Mouse (Mus musculus): Measurements from ENCODE around the gene Piwil4.
"Not testable (repeated sequence)": the region's sequence is repeated elsewhere in the genome, so short reads cannot be mapped to it uniquely, and the experiment has no call there.

Gene Piwil4

DNA sequence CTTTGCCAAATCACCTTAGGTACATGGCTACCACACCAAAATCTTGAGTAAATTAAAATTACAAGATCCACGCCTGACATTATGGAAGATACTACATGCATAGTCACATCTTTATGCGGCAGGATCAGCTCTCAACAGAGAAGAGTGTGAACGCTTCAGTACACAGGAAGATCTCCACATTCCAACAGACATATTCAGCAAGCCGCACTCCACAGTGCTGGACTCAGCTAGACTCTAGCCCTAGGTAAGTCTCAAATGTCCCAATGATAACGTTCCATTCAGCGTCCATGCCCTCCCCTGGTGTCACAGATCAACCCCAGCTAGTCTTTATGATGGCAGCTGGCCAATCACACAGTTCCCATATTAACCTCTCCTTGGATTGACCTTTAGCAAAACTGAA lies 14.5 kb downstream of the Piwil4 start:
- in situ Hi-C loops (cut with MboI, MseI): no loop called here

DNA sequence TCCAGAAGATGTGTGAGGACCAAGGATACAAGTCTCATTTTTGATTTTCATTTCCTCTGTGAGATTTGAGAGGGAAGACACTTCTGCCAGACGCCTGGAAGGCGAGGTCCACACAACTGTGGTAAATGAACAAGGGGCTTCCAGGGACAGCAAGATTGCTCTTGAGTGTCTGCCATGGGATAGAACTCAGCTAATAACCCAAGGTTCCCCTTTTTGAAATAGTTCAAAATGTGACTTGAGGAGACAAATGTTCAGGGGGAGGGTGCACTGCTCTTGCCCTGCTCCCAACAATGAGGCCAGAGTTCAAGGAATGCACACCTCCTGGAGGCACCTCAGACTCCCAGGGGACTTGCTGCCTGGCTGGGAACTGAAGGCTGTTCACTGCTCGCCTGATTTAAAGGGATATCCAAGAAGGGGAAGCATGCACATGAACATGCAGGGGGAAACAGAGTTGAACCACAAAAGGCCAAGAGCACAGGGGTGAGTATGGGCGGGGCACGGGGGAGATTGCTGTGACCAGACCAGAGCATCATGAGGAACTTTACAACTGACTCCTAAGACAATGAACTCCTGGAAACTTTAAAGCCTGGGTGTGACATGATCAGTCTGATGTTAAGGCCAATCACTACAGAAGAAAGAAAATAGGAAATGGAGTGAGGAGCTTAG lies 15.6 kb downstream of the Piwil4 start:
- in situ Hi-C loops (cut with MboI, MseI): no loop called here

DNA sequence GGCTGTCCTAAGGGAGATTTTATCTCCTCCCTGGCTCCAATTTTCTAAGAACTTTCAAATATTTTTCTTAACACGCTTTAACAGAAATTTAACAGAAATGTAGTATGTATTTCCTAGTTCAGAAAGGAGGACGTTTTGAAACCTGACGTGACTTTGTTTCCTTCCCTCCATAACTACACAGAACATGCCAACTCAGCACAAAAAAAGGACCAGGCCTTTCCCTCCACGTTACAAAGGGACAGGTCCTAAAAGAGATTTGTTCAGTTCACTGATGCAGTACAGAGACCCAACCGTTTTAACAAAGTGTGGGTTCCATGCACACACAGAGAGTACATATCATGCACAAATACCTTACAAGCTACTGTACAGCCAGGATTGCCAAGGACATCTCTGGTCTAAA lies 18.9 kb downstream of the Piwil4 start:
- in situ Hi-C loops (cut with MboI, MseI): no loop called here

DNA sequence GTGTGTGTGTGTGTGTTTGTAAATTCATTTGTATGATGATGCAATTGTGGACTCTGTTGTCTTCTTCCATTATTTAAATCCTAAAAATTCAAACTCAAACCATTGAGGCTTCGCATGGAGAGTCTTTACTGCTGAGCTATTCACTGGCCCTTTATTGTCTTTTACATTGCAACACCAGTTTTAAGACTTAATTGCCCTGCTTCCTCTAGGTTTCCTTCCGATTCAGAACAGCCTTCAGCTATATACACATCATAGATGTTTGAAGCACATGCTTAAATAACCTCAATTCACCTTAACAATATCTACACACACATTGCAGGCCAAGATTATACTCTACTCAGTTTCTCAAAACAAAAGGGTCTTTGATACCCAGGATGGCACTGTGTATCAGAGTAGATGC lies 20.1 kb downstream of the Piwil4 start:
- in situ Hi-C loops (cut with MboI, MseI): no loop called here

- in situ Hi-C loops (cut with MboI, MseI): no loop called here
Measured at GRCm38 (mm10) chr9:14718332-14718691, 22.2 kb downstream of the Piwil4 start.

DNA sequence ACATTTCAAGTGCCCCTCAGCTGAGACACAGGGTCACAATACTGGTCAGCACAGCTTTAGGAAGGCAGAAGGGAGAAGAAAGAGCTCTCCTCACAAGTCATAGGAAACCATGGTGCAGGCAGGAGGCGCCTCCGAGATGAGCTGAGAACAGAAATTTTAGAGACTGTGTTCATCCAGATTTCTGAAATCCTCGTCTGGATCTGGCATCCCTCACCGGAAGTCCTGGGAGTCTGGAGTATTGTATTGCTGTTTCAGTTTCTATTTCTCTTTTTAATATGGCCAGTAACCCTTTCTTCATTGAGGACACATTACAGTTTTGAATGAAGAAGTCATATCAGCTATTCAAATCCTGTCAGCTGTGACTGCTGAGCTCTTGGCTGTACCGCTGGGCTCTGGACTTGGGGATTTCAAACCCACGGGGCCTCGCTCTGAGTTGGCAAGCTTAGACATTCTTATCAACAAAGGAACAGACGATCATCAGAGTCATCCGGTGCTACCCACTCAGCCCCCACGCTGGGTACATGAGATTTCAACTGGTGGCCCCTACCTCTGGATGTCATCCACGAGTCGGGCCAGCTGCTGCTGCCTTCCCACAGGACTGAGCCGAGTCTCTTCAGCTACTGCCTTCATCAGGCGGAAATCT lies 22.7 kb downstream of the Piwil4 start:
- in situ Hi-C loops (cut with MboI, MseI): no loop called here

DNA sequence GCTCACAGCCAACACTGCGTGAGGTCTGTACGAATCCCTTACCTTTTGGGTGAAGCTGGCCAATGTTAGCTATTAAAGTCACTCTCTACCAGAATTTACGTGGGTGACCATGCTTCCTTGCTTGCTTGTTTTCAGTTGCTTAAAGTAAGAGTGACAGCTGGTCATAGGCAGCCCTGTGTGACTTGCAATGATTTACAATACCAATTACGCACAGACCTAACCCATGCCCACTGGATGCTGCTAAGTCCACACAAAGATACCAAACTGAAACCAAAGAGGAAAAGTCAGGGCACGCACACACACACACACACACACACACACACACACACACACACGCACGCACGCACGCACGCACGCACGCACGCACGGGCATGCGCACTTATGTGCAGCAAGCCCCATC lies 25.3 kb downstream of the Piwil4 start:
- in situ Hi-C loops (cut with MboI, MseI): no loop called here

- in situ Hi-C loops (cut with MboI, MseI): no loop called here
Measured at GRCm38 (mm10) chr9:14710910-14711309, 29.6 kb downstream of the Piwil4 start.

DNA sequence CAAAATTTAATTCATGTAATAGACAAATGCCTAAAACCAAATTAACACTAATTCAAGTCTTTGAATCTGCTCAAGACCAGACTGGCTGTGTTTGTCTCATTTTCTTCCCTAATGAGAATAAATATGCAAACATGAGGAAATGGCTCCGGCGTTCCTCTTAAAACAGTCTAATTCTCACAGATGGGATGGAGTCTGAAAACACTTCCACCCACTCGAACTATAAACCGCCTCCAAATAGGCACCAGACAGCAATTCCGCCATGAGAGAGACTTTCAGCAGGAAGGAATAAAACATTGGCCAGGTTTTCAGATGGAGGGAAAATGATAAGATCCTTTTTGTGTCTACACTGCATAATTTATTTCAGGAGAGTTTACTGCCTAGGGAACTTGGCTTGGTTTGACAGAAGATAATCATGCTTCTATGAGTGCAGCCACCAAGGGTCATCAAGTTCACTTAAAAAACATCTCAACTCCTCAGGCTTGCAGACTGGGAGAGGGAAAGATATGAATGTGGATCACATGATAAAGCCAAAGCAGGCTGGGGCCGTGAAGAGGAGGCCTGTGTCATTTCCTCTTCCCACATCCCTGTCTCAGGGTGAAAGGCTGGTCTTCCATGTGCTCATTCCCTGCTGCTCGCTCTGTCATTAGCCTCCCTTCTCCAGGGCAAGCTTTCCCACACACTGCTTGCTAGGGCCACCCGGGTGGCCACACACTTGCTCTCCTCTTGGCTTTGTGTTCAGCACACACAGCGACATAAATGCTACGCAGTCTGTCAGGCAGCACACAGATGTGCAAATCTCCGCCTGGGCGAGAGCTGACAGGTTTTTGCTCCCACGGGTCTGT lies 35.0 kb downstream of the Piwil4 start:
- in situ Hi-C loops (cut with MboI, MseI): no loop called here

- in situ Hi-C loops (cut with MboI, MseI): not testable (repeated sequence)
Measured at GRCm38 (mm10) chr9:14700795-14701194, 39.7 kb downstream of the Piwil4 start.

DNA sequence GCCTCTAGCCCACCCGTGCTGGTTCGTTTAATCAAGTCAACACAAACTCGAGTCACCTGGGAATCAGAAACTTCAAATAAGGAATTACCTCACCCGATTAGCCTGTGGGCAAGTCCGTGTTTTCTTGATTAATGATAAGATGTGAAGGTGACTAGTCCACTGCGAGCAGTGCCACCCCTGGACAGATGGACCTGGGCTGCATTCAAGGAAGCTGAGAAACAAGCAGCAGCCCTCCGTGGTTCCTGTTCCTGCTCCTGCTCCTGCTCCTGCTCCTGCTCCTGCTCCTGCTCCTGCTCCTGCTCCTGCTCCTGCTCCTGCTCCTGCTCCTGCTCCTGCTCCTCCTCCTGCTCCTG lies 41.3 kb downstream of the Piwil4 start:
- in situ Hi-C loops (cut with MboI, MseI): no loop called here

GRCm38 (mm10) chr9:14698582-14699287 lies 41.8 kb downstream of the Piwil4 start:
- in situ Hi-C loops (cut with MboI, MseI): no loop called here

DNA sequence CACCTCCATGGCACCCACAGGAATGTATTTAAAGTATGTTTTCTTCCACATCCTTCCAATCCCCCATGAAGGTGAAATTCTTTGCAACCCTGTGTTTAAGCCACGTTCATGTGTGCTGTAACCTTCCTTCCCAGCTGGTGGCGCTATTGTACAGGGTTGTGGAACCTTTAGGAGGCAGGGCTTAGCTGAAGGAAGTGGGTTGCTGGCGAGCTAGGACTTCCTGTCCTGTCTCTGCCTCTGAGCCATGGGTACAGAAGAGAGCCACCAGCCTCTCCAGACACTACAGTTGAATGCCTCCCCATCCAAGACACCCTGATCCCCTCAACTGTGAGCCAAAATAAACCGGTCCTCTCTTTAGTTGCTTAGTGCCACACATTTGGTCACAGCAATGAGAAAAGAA lies 42.6 kb downstream of the Piwil4 start:
- in situ Hi-C loops (cut with MboI, MseI): no loop called here

GRCm38 (mm10) chr9:14689376-14690108 lies 51.0 kb downstream of the Piwil4 start:
- in situ Hi-C loops (cut with MboI, MseI): no loop called here

DNA sequence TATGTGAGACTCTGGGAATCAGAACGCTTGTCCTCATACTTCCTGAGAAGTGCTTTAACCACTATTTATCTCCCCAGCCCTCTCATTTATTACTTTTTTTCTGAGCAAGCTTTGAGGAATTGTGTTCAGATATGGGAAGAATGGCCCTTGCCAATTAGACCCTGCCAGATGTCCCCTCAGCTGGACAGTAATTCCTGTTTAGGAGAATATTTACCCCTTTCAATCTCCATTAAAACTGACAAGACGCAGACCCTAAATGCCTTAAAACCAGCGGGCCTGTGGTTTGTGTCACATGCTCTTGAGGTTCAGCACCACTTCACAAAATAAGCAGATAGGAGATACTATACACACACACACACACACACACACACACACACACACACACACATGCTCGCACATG lies 56.2 kb downstream of the Piwil4 start:
- in situ Hi-C loops (cut with MboI, MseI): no loop called here

DNA sequence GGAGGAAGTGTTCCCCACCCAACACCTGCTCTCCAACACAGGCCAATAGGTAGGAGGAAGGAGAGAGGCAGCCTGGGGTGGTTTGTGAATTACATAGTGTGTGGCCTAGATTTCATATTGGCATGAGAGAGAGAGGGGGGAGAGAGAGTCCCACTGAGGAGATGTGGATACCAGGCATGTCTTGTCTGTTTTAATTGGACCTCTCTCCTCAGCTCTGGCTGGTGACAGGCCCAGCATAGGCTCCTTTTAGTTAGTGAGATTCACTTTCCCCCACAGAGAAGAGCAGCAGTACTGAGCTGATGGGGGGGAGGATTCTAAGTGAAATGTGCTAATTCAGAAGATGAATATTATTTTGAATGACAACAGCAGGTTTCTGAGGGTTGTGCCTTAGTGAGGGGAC lies 57.8 kb downstream of the Piwil4 start:
- in situ Hi-C loops (cut with MboI, MseI): no loop called here

DNA sequence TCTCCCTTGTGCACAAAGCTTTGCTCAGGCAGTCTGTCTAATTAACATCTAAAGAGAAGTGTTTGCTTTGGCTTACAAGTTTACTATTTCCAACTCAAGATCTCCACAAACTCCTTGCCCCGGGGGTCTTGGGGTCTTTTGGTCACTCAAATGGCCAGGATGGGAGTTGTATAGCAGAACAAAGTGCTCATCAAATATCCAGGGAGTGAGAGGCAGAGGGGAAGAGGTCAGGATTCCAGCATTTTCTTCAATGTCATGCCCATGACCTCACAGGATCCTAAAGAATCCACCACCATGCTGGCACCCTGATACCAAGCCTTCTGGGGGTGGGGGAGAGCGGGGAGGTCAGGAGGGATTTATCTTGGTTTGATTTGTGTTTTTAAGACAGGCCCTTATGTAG lies 59.9 kb downstream of the Piwil4 start:
- in situ Hi-C loops (cut with MboI, MseI): no loop called here

DNA sequence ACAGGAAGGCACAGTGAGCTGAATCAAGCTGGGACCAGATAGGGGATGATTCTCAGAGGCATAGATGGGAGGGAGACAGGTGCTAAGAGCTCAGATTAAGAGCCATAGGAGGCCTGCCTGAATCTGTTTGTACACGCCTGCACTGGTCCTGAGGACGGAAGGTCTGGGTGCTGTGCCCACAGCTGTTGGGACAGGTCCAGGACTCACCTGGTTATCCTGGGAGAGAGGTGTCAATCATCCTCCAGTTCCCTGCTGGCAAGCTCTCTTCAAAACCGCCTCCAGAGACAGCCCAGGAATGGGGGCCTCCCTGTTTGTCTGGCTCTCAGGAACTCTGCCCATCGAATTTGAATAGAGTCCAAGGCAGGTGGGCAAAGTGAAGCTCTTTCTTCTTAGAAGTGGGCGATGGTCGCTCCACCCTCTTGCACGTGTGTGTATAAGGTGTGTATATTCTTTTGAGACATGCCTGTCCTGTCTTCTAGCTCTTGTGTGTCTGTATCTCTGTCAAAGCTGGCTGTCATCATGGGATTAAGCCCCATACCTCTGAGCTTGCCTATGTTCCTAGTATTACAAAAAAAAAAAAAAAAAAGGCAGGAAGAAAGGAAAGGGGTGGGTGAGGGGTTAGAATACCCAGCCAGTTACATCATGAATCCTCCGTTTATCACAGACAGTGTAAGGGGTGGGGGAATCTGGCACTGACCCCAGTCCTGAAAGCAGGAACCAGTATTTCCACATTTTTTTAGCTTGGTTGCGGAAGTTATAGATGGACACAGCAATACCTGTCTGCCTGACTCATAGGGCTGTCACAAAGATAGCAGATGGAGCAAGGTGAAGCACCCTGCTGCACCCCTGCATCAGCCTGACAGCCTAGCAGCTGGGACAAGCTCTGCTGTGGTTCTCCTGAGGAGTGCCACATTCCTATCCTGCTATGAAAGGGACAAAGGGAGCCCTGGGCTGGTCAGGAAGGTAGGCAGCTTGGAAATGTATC lies 64.5 kb downstream of the Piwil4 start:
- in situ Hi-C loops (cut with MboI, MseI): no loop called here

GRCm38 (mm10) chr9:14674506-14674905 lies 66.0 kb downstream of the Piwil4 start:
- in situ Hi-C loops (cut with MboI, MseI): no loop called here

DNA sequence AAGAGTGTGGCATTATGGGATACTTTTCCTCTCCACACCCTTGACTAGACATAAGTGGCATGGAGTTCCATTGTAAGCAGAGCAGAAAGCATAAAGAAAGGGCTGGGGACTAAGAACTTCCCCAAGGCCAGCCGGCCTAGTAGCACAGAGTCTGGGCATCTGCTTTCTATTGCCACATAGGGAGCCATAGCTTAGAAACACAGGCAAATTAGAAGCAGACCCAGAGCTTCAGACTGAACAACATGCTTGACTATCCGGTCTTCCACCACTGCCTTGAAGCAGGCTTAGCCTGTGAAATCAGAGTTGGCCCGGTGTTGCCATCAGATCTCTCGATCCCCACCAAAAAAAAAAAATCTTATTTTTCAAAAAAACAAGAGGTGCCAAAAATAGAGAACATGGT lies 67.4 kb downstream of the Piwil4 start:
- in situ Hi-C loops (cut with MboI, MseI): no loop called here

All from T-helper 2 cell (primary cell).